Mouse (Mus musculus) hindlimb bud, embryonic 11.5 days (tissue): Measurements from ENCODE around the gene Hoxd12.

Experiments used
- DNase-seq: peaks from one replicate; pipeline ENCODE4 v3.0.0-alpha.2; 2012; ENCODE audit warnings: low read depth, low spot score; ENCODE audit errors: extremely low spot score

Hoxd12 gene

GRCm38 (mm10) chr2:74707599-74707998 is 32.8 kb downstream of the Hoxd12 start:
- no peak for DNase-seq

- DNase-seq, result no peak
Observed at GRCm38 (mm10) chr2:74708676-74709075, 33.9 kb downstream of the Hoxd12 start.

- DNase-seq, result no peak
Observed at GRCm38 (mm10) chr2:74709465-74710419, 34.9 kb downstream of the Hoxd12 start.

- DNase-seq, result no peak
Observed at GRCm38 (mm10) chr2:74710929-74711543, 36.2 kb downstream of the Hoxd12 start.

- DNase-seq, result no peak
Observed at GRCm38 (mm10) chr2:74711721-74712621, 37.2 kb downstream of the Hoxd12 start, which contains the start of the genes Hoxd3 and Hoxd4. TSS of gene Hoxd3 (plus strand) at chr2:74711927. TSS of gene Hoxd4 (plus strand) at chr2:74711929.

GRCm38 (mm10) chr2:74713239-74714150 is 38.7 kb downstream of the Hoxd12 start:
- DNase-seq, result no peak

- DNase-seq, result no peak
Observed at GRCm38 (mm10) chr2:74714156-74714789, 39.5 kb downstream of the Hoxd12 start.

GRCm38 (mm10) chr2:74714881-74715280 is 40.1 kb downstream of the Hoxd12 start:
- DNase-seq, result no peak

- peak; percentile 94 for DNase-seq
Observed at GRCm38 (mm10) chr2:74715504-74716241, 40.9 kb downstream of the Hoxd12 start.

- no peak for DNase-seq
Observed at GRCm38 (mm10) chr2:74720384-74720783, 45.6 kb downstream of the Hoxd12 start.

- DNase-seq, result no peak
Observed at GRCm38 (mm10) chr2:74720955-74721491, 46.2 kb downstream of the Hoxd12 start.

GRCm38 (mm10) chr2:74721882-74722281 is 47.1 kb downstream of the Hoxd12 start:
- no peak for DNase-seq

- no peak for DNase-seq
Observed at GRCm38 (mm10) chr2:74722949-74723348, 48.1 kb downstream of the Hoxd12 start.

- DNase-seq, result no peak
Observed at GRCm38 (mm10) chr2:74724244-74725015, 49.6 kb downstream of the Hoxd12 start.

GRCm38 (mm10) chr2:74725171-74725570 is 50.4 kb downstream of the Hoxd12 start:
- DNase-seq, result no peak

GRCm38 (mm10) chr2:74726551-74726950 is 51.7 kb downstream of the Hoxd12 start, which contains the start of gene Gm28230:
TSS of gene Gm28230 (plus strand) at chr2:74726728.
- no peak for DNase-seq

- DNase-seq, result no peak
Observed at GRCm38 (mm10) chr2:74726973-74727639, 52.3 kb downstream of the Hoxd12 start.
